Mouse (Mus musculus): Measurements from ENCODE around the gene Pla2g3. TPM values are rescaled to one million over a fixed set of nuclear protein-coding genes. Genes with fewer than 3 reads are reported as not detected.

The Pla2g3 gene
- polyA plus RNA-seq, 1 experiment from 2014 or later, result 1.4 TPM

DNA sequence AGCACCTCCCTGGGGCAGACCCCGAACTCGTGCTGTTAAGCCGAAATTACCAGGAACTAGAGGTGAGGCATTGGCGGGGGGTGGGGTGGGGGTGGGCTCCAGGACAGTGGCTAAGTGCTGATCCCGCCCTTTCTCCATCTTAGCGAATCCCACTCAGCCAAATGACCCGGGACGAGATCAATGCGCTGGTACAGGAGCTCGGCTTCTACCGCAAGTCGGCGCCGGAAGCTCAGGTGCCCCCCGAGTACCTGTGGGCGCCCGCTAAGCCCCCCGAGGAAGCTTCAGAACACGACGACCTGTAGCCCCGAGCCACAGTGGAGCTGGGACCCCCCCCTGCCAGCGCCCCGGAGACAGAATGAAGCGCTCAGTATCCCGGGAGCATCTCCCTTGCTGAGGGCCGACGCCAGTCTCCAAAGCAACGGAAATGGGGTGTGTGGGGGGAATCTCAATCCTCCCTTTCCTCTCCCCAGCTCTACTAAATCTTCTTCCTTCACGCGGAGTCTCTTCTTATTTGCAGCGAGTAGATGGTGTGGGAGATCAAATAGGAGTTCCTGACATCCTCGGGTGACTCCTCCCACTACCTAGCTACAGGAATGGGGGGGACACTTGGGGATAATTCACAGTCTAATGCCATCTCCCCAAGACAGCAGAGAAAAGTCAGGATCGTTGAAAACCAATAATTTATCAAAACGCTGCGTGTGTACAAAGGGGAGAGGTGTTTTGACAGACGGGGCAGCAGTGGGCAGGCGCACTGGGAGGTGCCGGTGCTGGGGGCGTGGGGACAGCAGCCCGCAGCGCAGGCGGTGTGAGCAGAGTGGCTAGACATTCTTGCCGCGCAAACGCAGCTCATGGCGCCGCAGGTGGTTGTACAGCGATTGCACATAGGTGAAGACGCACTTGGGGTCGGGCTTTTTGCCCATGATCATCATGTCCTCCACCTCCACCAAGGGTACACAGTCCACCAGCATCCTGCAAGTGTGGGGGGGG, 29.1 kb downstream of the Pla2g3 start:
- Histone ChIP-seq H3K36me3 (replicated peaks) (peaks cover 22% of the 10 kb centered on the region), H3K9me3 (no peaks in the 10 kb centered on the region), H3K27ac (peak overlapping the region; percentile 44; the same call in 1 of the 2 replicates), H3K4me3 (peak overlapping the region; percentile 51), H3K4me1 (peaks cover 37% of the 10 kb centered on the region), H3K27me3 (ENCODE audit: poor library complexity, severe bottlenecking) (peaks cover 46% of the 10 kb centered on the region)
- DNase-seq (ENCODE audit: extremely low spot score, low spot score), result peak; percentile 40
- 2% methylated on average over 50 of the region's 50 CpGs for WGBS

DNA sequence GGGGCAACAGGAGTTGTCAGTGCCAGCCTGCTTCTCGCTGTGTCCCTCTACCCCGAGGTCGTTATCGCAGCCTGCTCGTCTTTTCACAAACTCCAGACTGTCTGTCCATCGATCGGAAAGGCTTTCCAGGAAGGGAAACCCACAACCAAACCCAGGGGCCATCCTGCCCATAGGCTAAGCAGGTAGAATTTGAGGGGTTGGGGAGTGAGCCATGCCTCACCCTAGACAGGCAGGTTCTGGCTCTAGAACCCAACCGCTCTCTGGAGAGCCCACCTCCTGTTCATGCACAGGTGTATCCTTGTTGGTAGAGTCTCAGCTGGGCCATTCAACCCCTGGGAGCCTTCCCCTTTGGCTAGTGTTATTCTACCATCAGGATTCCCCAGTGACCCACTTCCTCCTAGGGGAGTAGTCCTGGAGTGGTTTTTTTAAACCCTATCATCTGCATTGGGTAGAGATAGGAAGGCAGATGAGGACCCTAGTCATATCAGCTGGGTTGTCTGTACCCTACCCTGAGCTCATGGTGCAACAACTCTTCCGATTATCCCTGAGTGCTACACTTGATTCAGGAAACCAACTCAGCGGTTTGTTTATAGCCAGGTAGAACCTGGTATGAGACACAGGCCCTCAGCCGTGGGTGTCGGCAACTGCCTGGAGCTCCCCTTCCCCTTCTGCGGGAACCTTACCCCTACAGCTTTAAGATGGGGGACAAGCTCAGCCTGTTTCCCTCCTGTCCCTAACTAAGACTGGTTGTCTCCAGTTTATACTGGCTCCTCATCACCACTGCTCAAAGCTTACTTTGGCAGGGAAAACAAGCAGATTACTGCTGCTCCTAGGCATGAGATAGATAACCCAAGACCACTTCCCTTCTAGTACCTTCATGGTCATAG, 30.0 kb downstream of the Pla2g3 start:
- no peak for DNase-seq (ENCODE audit: extremely low spot score, low spot score)
- Histone ChIP-seq H3K27ac (no peak overlapping the region), H3K36me3 (replicated peaks) (peaks cover 31% of the 10 kb centered on the region), H3K27me3 (ENCODE audit: poor library complexity, severe bottlenecking) (peaks cover 46% of the 10 kb centered on the region), H3K9me3 (no peaks in the 10 kb centered on the region), H3K4me3 (peak overlapping the region; percentile 51), H3K4me1 (peaks cover 37% of the 10 kb centered on the region)
- WGBS, result 62% methylated on average over 13 of the region's 13 CpGs

DNA sequence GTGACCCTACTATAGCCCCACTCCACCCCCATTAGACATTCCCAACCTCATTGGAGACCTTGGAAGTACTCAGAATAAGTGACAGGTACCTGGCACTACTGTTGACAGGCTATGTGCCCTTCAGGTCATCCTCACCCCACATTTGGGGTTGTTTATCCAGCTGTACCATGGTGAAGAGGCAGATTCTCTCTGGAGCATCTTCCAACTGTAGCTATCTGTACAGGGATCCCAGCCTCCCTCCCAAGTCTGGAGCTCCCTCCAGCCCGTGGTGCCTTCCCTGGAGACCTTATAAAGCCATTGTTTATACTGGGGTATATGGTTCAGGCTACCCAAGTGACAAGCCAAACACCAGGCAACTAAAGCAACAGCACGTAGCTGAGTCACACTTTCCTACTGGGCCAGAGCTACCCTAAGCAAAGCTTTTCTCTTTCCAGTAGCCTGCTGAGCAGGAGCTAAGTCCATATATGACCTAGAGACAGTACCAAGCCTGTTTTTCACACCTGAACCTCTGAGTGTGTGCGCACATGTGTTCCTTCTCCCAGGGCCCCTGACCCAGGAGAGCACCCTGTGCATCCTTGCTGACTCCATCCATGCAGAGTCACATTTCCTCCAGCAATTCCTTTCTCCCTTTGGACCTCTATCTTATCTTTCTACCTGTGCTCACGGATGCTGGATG, 31.1 kb downstream of the Pla2g3 start:
- Histone ChIP-seq H3K4me1 (peaks cover 32% of the 10 kb centered on the region), H3K27me3 (ENCODE audit: poor library complexity, severe bottlenecking) (peaks cover 46% of the 10 kb centered on the region), H3K27ac (no peak overlapping the region), H3K36me3 (replicated peaks) (peaks cover 42% of the 10 kb centered on the region), H3K9me3 (no peaks in the 10 kb centered on the region), H3K4me3 (no peak overlapping the region)
- 86% methylated on average over 4 of the region's 4 CpGs for WGBS
- DNase-seq (ENCODE audit: extremely low spot score, low spot score), result no peak

DNA sequence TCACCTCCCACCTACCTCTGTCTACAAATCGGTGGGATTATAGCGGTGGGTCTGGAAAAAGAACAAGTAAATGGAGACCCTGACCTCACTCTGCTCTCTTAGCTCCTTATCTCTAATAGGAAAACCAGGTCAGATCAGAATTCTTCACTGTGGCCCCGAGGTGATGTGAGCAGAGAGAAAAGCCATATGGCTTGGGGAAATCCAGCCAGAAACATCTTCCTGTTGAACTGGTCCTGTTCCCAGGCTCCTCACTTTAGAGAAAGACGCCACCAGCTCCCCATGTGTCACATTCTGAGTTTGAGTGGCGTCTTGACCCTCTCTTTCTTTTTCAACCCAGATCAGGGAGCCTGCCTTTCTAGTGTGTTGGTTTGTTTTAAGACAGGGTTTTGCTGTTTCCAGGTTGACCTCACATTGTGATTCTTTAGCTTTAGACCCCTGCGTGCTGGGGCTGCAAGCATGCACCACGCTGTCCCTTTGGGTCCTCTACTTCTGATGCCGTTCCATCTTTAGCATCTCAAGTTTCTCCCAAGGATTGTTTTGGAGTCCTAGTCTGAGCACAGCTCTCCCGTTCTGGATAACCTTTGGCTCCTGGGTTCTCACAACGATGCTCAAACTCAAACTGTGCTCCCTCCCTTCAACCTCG, 31.8 kb downstream of the Pla2g3 start:
- Histone ChIP-seq H3K4me3 (no peak overlapping the region), H3K9me3 (no peaks in the 10 kb centered on the region), H3K27me3 (ENCODE audit: poor library complexity, severe bottlenecking) (peaks cover 46% of the 10 kb centered on the region), H3K27ac (no peak overlapping the region), H3K4me1 (peaks cover 25% of the 10 kb centered on the region), H3K36me3 (replicated peaks) (peaks cover 49% of the 10 kb centered on the region)
- 86% methylated on average over 11 of the region's 11 CpGs for WGBS
- DNase-seq (ENCODE audit: extremely low spot score, low spot score), result no peak

DNA sequence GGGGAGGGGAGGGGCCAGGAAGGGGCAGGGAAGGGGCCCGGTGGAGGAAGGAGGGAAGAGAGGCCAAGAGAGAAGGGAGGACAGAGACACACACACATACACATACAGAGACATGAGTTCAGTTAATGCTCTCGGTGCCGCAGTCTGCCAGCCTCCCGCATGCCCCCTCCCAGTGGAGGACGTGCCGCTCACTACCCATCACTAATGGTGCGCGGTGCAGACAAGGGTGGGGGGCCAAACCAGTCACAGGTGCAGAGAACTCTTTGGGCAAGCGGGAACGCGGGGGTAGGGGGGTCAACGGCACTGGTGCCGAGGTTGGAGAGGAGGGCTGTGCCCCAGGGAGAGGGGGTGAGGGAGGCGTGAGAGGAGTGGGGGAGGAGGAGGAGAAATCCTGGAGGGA, 32.8 kb downstream of the Pla2g3 start:
- H3K36me3 ChIP-seq (replicated peaks), result peaks cover 59% of the 10 kb centered on the region
- H3K4me1 ChIP-seq, result peaks cover 15% of the 10 kb centered on the region
- peaks cover 36% of the 10 kb centered on the region for H3K27me3 ChIP-seq (ENCODE audit: poor library complexity, severe bottlenecking)
- no peak overlapping the region for H3K4me3 ChIP-seq
- H3K9me3 ChIP-seq, result no peaks in the 10 kb centered on the region
- 82% methylated on average over 14 of the region's 14 CpGs for WGBS
- H3K27ac ChIP-seq, result no peak overlapping the region
- DNase-seq (ENCODE audit: extremely low spot score, low spot score), result no peak

DNA sequence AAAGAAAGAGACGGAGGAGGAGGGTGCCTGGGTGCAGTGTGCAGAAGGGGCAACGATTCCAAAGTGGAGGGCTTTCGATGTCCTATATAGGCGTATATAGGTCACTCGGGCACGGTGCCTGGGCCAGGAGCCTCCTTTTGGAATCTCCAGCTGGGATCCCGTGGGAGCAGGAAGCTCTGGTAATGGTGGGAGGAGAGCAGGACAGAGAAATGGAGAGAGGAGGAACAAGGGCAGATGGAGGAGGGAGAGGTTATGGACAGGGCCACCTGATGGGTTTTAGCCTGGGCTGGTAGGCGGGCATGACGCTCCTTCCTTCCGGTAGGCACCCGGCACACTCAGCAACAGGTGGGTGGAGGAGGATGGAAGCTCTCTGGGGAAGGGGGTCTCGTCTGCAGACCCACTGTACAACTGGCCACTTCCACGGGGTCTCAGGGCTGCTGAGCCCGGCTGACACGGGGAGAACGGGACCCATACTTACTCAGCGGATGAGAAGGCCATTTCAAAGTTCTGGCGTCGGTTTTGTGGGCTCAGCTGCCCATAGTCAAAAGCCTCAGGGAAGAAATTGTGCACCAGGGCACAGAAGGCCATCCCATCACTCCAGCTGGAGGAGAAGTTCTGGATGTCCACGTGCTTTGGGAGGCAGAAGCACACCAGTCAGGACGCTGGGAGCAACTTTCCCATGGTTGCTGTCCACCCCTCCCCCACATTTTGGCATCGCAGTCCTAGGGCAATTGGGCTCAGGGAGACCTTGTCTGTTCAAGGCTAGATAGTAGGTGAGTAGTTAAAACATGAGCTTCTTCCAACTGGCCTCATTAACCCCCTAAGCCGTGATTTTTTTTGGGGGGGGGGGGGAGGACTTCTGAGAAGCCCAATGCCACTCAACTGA, 33.5 kb downstream of the Pla2g3 start:
- WGBS, result 89% methylated on average over 23 of the region's 23 CpGs
- H3K4me1 ChIP-seq, result peaks cover 14% of the 10 kb centered on the region
- no peak overlapping the region for H3K4me3 ChIP-seq
- no peak overlapping the region for H3K27ac ChIP-seq
- H3K36me3 ChIP-seq (replicated peaks), result peaks cover 66% of the 10 kb centered on the region
- no peaks in the 10 kb centered on the region for H3K9me3 ChIP-seq
- no peak for DNase-seq (ENCODE audit: extremely low spot score, low spot score)
- H3K27me3 ChIP-seq (ENCODE audit: poor library complexity, severe bottlenecking), result peaks cover 29% of the 10 kb centered on the region

DNA sequence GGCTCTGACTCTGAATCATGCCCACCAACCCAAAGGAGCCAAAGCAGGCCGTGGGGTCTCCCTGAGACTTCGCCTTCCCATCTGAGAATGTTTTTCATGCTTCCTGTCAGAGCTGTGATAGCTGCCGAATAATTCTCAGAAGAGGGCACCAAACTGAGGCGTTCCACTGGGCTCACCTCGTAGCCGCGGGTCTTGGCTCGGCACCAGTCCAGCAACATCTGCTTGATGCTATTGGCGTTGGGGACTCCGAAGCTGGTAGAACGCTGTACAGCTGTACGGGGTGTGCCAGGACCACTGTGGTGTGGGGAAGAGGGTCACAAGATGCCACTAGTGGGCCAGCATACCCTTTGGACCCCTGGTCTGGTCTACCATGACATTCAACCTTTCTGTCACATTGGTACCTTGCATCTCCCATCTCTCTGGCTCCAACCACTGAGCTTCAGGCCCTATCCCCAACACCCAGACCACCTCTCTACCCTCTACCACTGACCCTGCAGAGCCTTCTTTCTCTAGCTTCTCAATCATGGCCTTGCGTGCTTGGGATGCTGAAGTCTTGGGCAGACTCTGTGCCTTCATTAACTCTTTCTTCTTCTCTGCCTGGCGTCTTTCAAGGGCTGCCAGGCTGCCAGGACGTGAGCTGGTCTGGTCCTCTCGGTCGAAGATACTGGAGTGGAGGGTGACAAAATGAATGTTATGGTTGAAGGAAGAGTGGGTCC, 34.4 kb downstream of the Pla2g3 start:
- H3K9me3 ChIP-seq, result no peaks in the 10 kb centered on the region
- peaks cover 5% of the 10 kb centered on the region for H3K4me1 ChIP-seq
- no peak overlapping the region for H3K4me3 ChIP-seq
- no peak for DNase-seq (ENCODE audit: extremely low spot score, low spot score)
- H3K36me3 ChIP-seq (replicated peaks), result peaks cover 75% of the 10 kb centered on the region
- no peak overlapping the region for H3K27ac ChIP-seq
- peaks cover 21% of the 10 kb centered on the region for H3K27me3 ChIP-seq (ENCODE audit: poor library complexity, severe bottlenecking)
- WGBS, result 93% methylated on average over 17 of the region's 17 CpGs

DNA sequence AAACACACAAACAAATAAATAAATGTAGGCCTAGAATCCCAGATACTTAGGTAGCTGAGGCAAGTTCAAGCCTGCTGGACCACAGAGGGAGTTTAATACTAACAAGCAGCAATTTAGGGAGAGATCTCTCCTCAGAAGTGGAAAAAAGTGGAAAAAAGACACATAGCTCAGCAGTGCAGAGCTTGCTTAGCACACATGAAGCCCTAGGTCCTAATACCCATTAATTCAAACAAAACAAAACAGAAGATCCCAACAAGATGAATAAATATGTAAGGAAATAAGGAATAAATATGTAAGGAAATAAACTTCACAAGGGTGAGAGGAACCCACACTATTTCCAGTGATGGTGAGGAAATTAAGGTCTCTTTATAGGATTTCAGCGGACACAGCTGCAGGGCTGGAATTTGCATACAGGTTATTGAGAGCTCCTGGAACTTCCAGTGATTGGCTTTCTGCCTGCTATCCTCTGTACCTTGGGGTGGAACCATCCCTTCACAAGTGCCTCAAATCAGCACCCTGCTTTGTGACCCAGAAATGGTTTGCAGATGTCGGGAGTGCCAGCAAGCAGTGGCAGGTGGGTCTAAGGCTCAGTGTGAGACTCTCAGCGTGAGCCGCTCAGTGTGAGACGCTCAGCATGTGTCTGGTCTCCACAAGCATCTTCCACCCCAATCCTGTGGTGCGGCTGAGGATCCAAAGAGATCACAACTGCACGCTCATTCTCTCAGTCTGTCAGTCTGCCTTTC, 35.9 kb downstream of the Pla2g3 start:
- Histone ChIP-seq H3K4me3 (no peak overlapping the region), H3K27me3 (ENCODE audit: poor library complexity, severe bottlenecking) (peaks cover 5% of the 10 kb centered on the region; the same call in 1 of the 2 replicates), H3K9me3 (no peaks in the 10 kb centered on the region), H3K36me3 (replicated peaks) (peaks cover 90% of the 10 kb centered on the region), H3K4me1 (0 out of 2 replicates have a peak, but pooled peaks cover 3% of the 10 kb centered on the region), H3K27ac (no peak overlapping the region)
- no peak for DNase-seq (ENCODE audit: extremely low spot score, low spot score)
- 81% methylated on average over 7 of the region's 7 CpGs for WGBS

DNA sequence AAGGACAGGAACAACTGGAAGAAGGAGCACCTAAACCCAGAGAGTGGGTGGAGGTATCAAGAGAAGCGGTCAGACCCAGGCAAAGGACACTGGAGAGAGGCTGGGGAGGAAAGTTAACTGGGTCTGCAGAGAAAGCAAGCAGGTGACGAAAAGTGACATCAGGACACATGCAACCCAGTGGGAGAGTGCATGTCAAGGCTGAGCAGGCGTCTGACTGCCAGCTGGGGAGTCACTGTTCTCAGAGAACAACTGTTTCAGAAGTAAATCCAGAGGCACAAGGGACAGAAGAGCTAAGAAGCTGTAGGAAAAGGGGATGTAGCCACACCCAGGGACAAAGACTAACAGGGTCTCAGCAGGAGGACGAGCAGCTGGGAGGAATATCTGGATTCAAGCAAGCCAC, 37.5 kb downstream of the Pla2g3 start:
- Histone ChIP-seq H3K9me3 (no peaks in the 10 kb centered on the region), H3K27me3 (ENCODE audit: poor library complexity, severe bottlenecking) (no peaks in the 10 kb centered on the region), H3K4me3 (no peak overlapping the region), H3K36me3 (replicated peaks) (peaks cover 100% of the 10 kb centered on the region), H3K27ac (no peak overlapping the region), H3K4me1 (0 out of 2 replicates have a peak, but pooled peaks cover 3% of the 10 kb centered on the region)
- WGBS, result 84% methylated on average over 4 of the region's 4 CpGs
- no peak for DNase-seq (ENCODE audit: extremely low spot score, low spot score)

DNA sequence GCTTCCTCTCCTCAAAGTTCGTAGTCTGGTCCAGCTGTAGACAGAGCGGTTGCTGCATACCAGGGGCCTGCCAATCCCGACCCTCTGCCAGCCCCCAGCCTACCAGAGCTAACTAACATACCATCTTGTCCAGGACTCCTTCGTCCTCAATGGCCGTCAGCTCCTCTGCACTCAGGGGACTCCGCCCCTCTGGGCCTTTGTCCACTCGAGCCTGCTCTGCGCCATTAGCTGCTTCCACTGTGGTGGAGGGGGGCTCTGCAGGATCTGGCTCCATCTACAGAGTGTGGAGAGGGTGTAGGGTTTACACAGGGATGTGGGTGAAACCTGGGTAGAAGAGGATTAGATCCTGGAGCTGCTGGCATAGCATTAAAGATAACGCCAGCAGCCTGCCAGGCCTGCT, 38.1 kb downstream of the Pla2g3 start:
- H3K36me3 ChIP-seq (replicated peaks), result peaks cover 100% of the 10 kb centered on the region
- DNase-seq (ENCODE audit: extremely low spot score, low spot score), result no peak
- no peaks in the 10 kb centered on the region for H3K27me3 ChIP-seq (ENCODE audit: poor library complexity, severe bottlenecking)
- H3K4me3 ChIP-seq, result no peak overlapping the region
- H3K9me3 ChIP-seq, result no peaks in the 10 kb centered on the region
- WGBS, result 82% methylated on average over 9 of the region's 9 CpGs
- 0 out of 2 replicates have a peak, but pooled peaks cover 3% of the 10 kb centered on the region for H3K4me1 ChIP-seq
- no peak overlapping the region for H3K27ac ChIP-seq
